Mouse (Mus musculus) CH12.LX (cell line): Measurements from ENCODE around the gene Trim62. TPM values are rescaled to one million over a fixed set of nuclear protein-coding genes. Genes with fewer than 3 reads are reported as not detected.

Experiments
- DNase-seq: peaks from one replicate; pipeline ENCODE4 v3.0.0-alpha.2; 2013; ENCODE audit errors: extremely low read depth
- H3K27ac ChIP-seq: 2 replicates; pipeline ENCODE4 v1.5.1; 2012; ENCODE audit warnings: low read depth, mild to moderate bottlenecking, control low read depth, moderate library complexity; ENCODE audit not compliant: insufficient read depth
- H3K27me3 ChIP-seq: replicated peaks from 2 replicates; pipeline ENCODE3; 2012; ENCODE audit warnings: inconsistent platforms
- H3K36me3 ChIP-seq, 2 experiments: replicated peaks in 1 of 2; 2 replicates each; pipeline versions ENCODE3 to v1.6.1; 2012; ENCODE audit warnings: inconsistent platforms in 1 of 2, low read length in 1 of 2, mild to moderate bottlenecking in 1 of 2, mixed read lengths in 1 of 2, moderate library complexity in 1 of 2; ENCODE audit not compliant: control insufficient read depth in 1 of 2, insufficient read depth in 1 of 2
- H3K4me1 ChIP-seq, 2 experiments: 2 replicates each; pipeline ENCODE4 v1.6.1; 2012; ENCODE audit warnings: inconsistent platforms in 1 of 2, moderate library complexity in 1 of 2; ENCODE audit not compliant: insufficient read depth in 2 of 2, control insufficient read depth in 1 of 2
- H3K4me2 ChIP-seq: 2 replicates; pipeline ENCODE4 v1.6.1; 2012; ENCODE audit warnings: low read depth, mild to moderate bottlenecking, control low read depth; ENCODE audit not compliant: poor library complexity, insufficient read depth, severe bottlenecking
- H3K4me3 ChIP-seq, 3 experiments: fragments of 150-350 bp in 1 of 3; sonication (generic) in 1 of 3; replicated peaks in 1 of 3; 2 replicates each; pipeline versions ENCODE3 to v1.5.1; 2011 to 2012; ENCODE audit warnings: low read depth in 2 of 3, low read length in 2 of 3, mild to moderate bottlenecking in 2 of 3, moderate library complexity in 2 of 3, control low read depth in 1 of 3, improper control_type of control experiment in 1 of 3, inconsistent platforms in 1 of 3, mixed read lengths in 1 of 3; ENCODE audit not compliant: poor library complexity in 1 of 3
- H3K79me2 ChIP-seq: replicated peaks from 2 replicates; pipeline ENCODE4 v1.6.1; 2012; ENCODE audit warnings: mild to moderate bottlenecking, moderate library complexity; ENCODE audit not compliant: control insufficient read depth, poor library complexity, insufficient read depth, severe bottlenecking; ENCODE audit errors: extremely low read depth
- H3K9ac ChIP-seq: 2 replicates; pipeline ENCODE4 v1.6.1; 2012; ENCODE audit warnings: low read depth, mild to moderate bottlenecking, control low read depth, moderate library complexity; ENCODE audit not compliant: insufficient read depth
- H3K9me3 ChIP-seq: replicated peaks from 2 replicates; pipeline ENCODE3; 2012; ENCODE audit warnings: low read length, inconsistent platforms, mixed read lengths
- BHLHE40 ChIP-seq: IDR thresholded peaks from 2 replicates; pipeline ENCODE4 v1.6.1; 2011; ENCODE audit warnings: mild to moderate bottlenecking, low read depth, low read length, improper control_type of control experiment
- CHD1 ChIP-seq: IDR thresholded peaks from 2 replicates; pipeline ENCODE4 v1.6.1; 2012; ENCODE audit warnings: low read depth, low read length, improper control_type of control experiment, inconsistent platforms
- CTCF ChIP-seq, 2 experiments: IDR thresholded peaks in 1 of 2; conservative IDR thresholded peaks in 1 of 2; 2 replicates each; pipeline ENCODE4 v1.5.1; 2011 to 2012; ENCODE audit warnings: low read depth in 2 of 2, low read length in 2 of 2, improper control_type of control experiment in 1 of 2, inconsistent platforms in 1 of 2, mild to moderate bottlenecking in 1 of 2, moderate library complexity in 1 of 2
- ELF1 ChIP-seq: IDR thresholded peaks from 2 replicates; pipeline ENCODE4 v1.6.1; 2014; ENCODE audit warnings: low read depth, mild to moderate bottlenecking, inconsistent platforms, low read length, improper control_type of control experiment
- EP300 ChIP-seq: IDR thresholded peaks from 2 replicates; pipeline ENCODE4 v1.6.1; 2011; ENCODE audit warnings: low read length, improper control_type of control experiment
- HCFC1 ChIP-seq: IDR thresholded peaks from 2 replicates; pipeline ENCODE4 v1.6.1; 2012; ENCODE audit warnings: low read depth, mild to moderate bottlenecking, inconsistent platforms, low read length, improper control_type of control experiment
- IRF4 ChIP-seq: IDR thresholded peaks from 2 replicates; pipeline ENCODE4 v1.6.1; 2014; ENCODE audit warnings: low read depth, mild to moderate bottlenecking, inconsistent platforms, low read length, improper control_type of control experiment
- KAT2A ChIP-seq: IDR thresholded peaks from 2 replicates; pipeline ENCODE4 v1.6.1; 2012; ENCODE audit warnings: low read length, improper control_type of control experiment, inconsistent platforms; ENCODE audit not compliant: insufficient replicate concordance
- MAFK ChIP-seq: IDR thresholded peaks from 2 replicates; pipeline ENCODE4 v1.6.1; 2011; ENCODE audit warnings: low read length, improper control_type of control experiment; ENCODE audit not compliant: insufficient replicate concordance
- MAZ ChIP-seq: IDR thresholded peaks from 2 replicates; pipeline ENCODE4 v1.6.1; 2012; ENCODE audit warnings: low read depth, mild to moderate bottlenecking, inconsistent platforms, low read length, improper control_type of control experiment, moderate library complexity
- MXI1 ChIP-seq: IDR thresholded peaks from 2 replicates; pipeline ENCODE4 v1.6.1; 2011; ENCODE audit warnings: mild to moderate bottlenecking, low read depth, low read length, improper control_type of control experiment
- MYC ChIP-seq: IDR thresholded peaks from 2 replicates; pipeline ENCODE4 v1.6.1; 2011; ENCODE audit warnings: low read depth, mild to moderate bottlenecking, improper control_type of control experiment, low read length
- PAX5 ChIP-seq: IDR thresholded peaks from 2 replicates; pipeline ENCODE4 v1.6.1; 2012; ENCODE audit warnings: low read length, inconsistent platforms, mixed read lengths
- POLR2AphosphoS2 ChIP-seq: IDR thresholded peaks from 2 replicates; pipeline ENCODE4 v1.6.1; 2011; ENCODE audit warnings: low read depth, low read length, improper control_type of control experiment
- RAD21 ChIP-seq: IDR thresholded peaks from 2 replicates; pipeline ENCODE4 v1.6.1; 2011; ENCODE audit warnings: low read depth, mild to moderate bottlenecking, low read length, improper control_type of control experiment, moderate library complexity
- RCOR1 ChIP-seq: conservative IDR thresholded peaks from 2 replicates; pipeline ENCODE4 v1.6.1; 2012; ENCODE audit warnings: low read depth, mild to moderate bottlenecking, inconsistent platforms, low read length, improper control_type of control experiment
- SMC3 ChIP-seq: IDR thresholded peaks from 2 replicates; pipeline ENCODE4 v1.6.1; 2011; ENCODE audit warnings: low read depth, low read length, improper control_type of control experiment
- TCF12 ChIP-seq: IDR thresholded peaks from 2 replicates; pipeline ENCODE4 v1.6.1; 2014; ENCODE audit warnings: low read depth, mild to moderate bottlenecking, inconsistent platforms, low read length, improper control_type of control experiment
- USF1 ChIP-seq: IDR thresholded peaks from 2 replicates; pipeline ENCODE4 v1.6.1; 2014; ENCODE audit warnings: low read depth, mild to moderate bottlenecking, inconsistent platforms, low read length, improper control_type of control experiment
- ZC3H11A ChIP-seq: IDR thresholded peaks from 2 replicates; pipeline ENCODE4 v1.6.1; 2012; ENCODE audit warnings: low read depth, mild to moderate bottlenecking, inconsistent platforms, low read length, improper control_type of control experiment
- ZKSCAN1 ChIP-seq: IDR thresholded peaks from 2 replicates; pipeline ENCODE4 v1.6.1; 2012; ENCODE audit warnings: low read depth, inconsistent platforms, low read length, improper control_type of control experiment, borderline replicate concordance
- ZMIZ1 ChIP-seq: IDR thresholded peaks from 2 replicates; pipeline ENCODE4 v1.6.1; 2012; ENCODE audit warnings: low read depth, mild to moderate bottlenecking, inconsistent platforms, low read length, improper control_type of control experiment
- dilution Hi-C: fragments of 300-500 bp; cut with MboI; formaldehyde crosslinking; loops from 2 replicates; pipeline ENCODE4 v1.14.3; 2020; ENCODE audit warnings: low sequenced_read_pairs; ENCODE audit not compliant: extremely low pct_unique_long_range_greater_than_20kb, extremely low pct_ligation_motif_present
- in situ Hi-C: fragments of 300-500 bp; cut with MboI; formaldehyde crosslinking; loops from 3 replicates; pipeline ENCODE4 v1.14.3; 2019; ENCODE audit warnings: low sequenced_read_pairs, low pct_ligation_motif_present, low pct_unique_long_range_greater_than_20kb, mixed read lengths
- polyA plus RNA-seq: library from polyadenylated mRNA; unstranded; fragments of >175 nt; gene quantifications from 2 replicates; pipeline ENCODE4 v1.2.1, GENCODE M21; 2012; ENCODE audit warnings: low read depth; ENCODE audit not compliant: insufficient read length
- total RNA-seq, 2 experiments: library from RNA; depleted of rRNA; stranded (reverse); fragments of 300-350 nt in 1 of 2; fragments of >200 nt in 1 of 2; gene quantifications; 2 replicates each; pipeline ENCODE4 v1.2.3; 2012 to 2014

The Trim62 gene
- total and polyA plus RNA-seq, 3 experiments, result 0.40 to 2.7 (median 0.98) TPM

GRCm38 (mm10) chr4:128908586-128909377 is 25.4 kb downstream of the Trim62 start:
- H3K9me3 ChIP-seq, result no peaks in the 10 kb centered on the region
- peak; percentile 53 for DNase-seq
- H3K4me2 ChIP-seq, result no peak overlapping the region
- no peaks in the 10 kb centered on the region for H3K27me3 ChIP-seq
- dilution Hi-C loops (no loop called here), in situ Hi-C loops (no loop called here)
- peaks cover 0 to 9% of the 10 kb centered on the region in 2 experiments for H3K36me3 ChIP-seq
- peaks cover 7 to 11% of the 10 kb centered on the region in 2 experiments; a peak in 3 of 4 replicates for H3K4me1 ChIP-seq
- no peaks in the 10 kb centered on the region for H3K79me2 ChIP-seq
- H3K4me3 ChIP-seq, result no peak overlapping the region
- no peak overlapping the region for H3K27ac ChIP-seq
- no peak for TF ChIP-seq EP300
- no peak for TF ChIP-seq IRF4
- TF ChIP-seq CHD1, result no peak
- peak; percentile 65 for TF ChIP-seq SMC3
- TF ChIP-seq ZC3H11A, result no peak
- TF ChIP-seq ZKSCAN1, result peak; percentile 62
- no peak for TF ChIP-seq MXI1
- TF ChIP-seq RAD21, result peak; percentile 71
- TF ChIP-seq MAFK, result no peak
- no peak for TF ChIP-seq BHLHE40
- TF ChIP-seq MAZ, result 0 out of 2 replicates have a peak, but pooled peaks have one; percentile 32
- TF ChIP-seq ZMIZ1, result no peak
- peak; percentile 56 to 78 for TF ChIP-seq CTCF (conservative IDR thresholded peaks at IDR 0.05 in 1 of 2, IDR thresholded peaks at IDR 0.05 in 1 of 2; ENCODE audit: low read depth in 2 of 2, low read length in 2 of 2)
- no peak for TF ChIP-seq PAX5
- TF ChIP-seq RCOR1, result no peak
- no peak for TF ChIP-seq MYC
- TF ChIP-seq ELF1, result no peak
- H3K9ac ChIP-seq, result no peak overlapping the region

- Histone ChIP-seq H3K27ac (no peak overlapping the region), H3K4me3 (no peak overlapping the region), H3K36me3 (peaks cover 0 to 9% of the 10 kb centered on the region in 2 experiments), H3K27me3 (peaks cover 5% of the 10 kb centered on the region), H3K4me1 (peaks cover 2 to 5% of the 10 kb centered on the region in 2 experiments; a peak in 3 of 4 replicates), H3K79me2 (no peaks in the 10 kb centered on the region), H3K9me3 (no peaks in the 10 kb centered on the region), H3K9ac (no peak overlapping the region), H3K4me2 (no peak overlapping the region)
- no peak for TF ChIP-seq MAZ
- TF ChIP-seq USF1, result no peak
- TF ChIP-seq TCF12, result no peak
- TF ChIP-seq KAT2A, result no peak
- TF ChIP-seq POLR2AphosphoS2, result no peak
- TF ChIP-seq HCFC1, result no peak
- dilution Hi-C loops (no loop called here), in situ Hi-C loops (no loop called here)
- DNase-seq, result no peak
Observed at GRCm38 (mm10) chr4:128909378-128909831, 26.0 kb downstream of the Trim62 start.
